Mouse (Mus musculus) ES-E14 (cell line): ENCODE results near the gene Iqschfp.

ENCODE experiments used
- MAFK ChIP-seq: IDR thresholded peaks from 2 replicates; pipeline ENCODE4 v1.6.1; 2014; ENCODE audit warnings: mild to moderate bottlenecking, low read depth, low read length, inconsistent platforms; ENCODE audit not compliant: insufficient read depth
- ZC3H11A ChIP-seq: IDR thresholded peaks from 2 replicates; pipeline ENCODE4 v1.6.1; 2012; ENCODE audit warnings: low read depth, mild to moderate bottlenecking, inconsistent platforms, low read length, borderline replicate concordance

DNA sequence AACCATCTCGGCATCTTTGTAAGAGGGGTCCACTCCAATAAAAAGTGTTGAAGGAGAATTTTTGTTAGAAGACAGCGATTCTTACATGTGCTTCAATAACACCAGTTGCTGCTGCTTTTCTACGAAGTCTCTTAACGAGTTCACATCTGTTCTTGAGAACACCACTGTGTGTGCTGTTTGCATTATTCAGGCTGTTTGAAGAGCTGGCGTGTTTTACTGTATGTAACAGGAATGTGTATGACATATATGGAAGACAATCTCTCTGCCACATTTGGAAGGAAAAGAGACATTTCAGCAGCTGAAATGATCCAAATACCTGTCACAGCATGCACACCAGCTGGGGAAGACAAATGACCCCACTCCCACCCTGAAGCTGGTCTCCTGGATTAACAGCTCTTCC is 578.6 kb downstream of the Iqschfp start:
- TF ChIP-seq ZC3H11A (no peak), MAFK (no peak)
